Mouse (Mus musculus) CD4-positive, CD25-positive, alpha-beta regulatory T cell, adult 2 months (primary cell): ENCODE data around the gene Wwc2.

ENCODE experiments used
- DNase-seq: peaks from one replicate; pipeline ENCODE4 v3.0.0-alpha.2; 2012; ENCODE audit warnings: low read depth, low spot score

Gene Wwc2

GRCm38 (mm10) chr8:47905256-47905655 lies 85.5 kb downstream of the Wwc2 start:
- no peak for DNase-seq

GRCm38 (mm10) chr8:47904004-47904403 lies 86.7 kb downstream of the Wwc2 start:
- DNase-seq = no peak

DNA sequence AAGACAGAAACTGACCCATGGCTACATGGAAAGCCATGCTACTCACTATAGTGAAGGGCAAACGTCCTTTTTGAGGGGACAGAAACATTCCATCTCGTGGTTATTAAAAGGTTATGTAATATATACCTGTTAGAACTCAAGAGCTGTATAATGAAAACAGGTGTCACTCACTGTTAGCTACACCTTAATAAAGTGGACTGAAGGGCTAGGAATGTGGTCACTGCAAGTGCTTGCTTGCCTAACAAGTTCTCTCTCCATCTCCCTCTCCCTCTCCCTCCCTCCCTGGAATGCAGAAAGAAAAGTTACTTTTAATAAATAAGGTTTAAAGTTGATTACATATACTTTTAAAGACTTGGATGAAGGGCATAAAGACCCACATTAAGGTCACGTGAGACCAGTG lies 88.0 kb downstream of the Wwc2 start:
- no peak for DNase-seq

DNA sequence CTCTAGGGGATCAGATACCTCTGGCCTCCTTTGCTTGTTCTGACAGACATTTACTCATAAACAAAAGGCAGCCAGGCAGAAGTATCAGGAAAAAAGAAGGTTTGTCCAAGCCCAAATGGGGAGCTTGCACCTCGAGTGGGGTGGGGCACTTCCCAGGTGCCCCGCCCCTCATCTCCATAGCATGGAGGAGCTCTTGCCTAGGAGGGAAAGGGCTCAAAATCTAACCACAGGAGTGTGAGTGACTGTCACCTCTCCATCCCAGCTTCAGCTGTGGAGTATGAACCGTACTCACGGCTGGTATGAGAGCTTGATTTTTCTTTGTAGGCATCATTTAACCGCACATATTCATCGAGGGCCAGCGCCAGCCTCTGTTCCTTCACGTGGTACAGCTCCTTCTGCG lies 90.4 kb downstream of the Wwc2 start:
- DNase-seq = no peak

GRCm38 (mm10) chr8:47899891-47900290 lies 90.8 kb downstream of the Wwc2 start:
- no peak for DNase-seq

GRCm38 (mm10) chr8:47892419-47892818 lies 98.3 kb downstream of the Wwc2 start:
- no peak for DNase-seq

- no peak for DNase-seq
These were observed 99.1 kb downstream of the Wwc2 start for GRCm38 (mm10) chr8:47891641-47892040.

DNA sequence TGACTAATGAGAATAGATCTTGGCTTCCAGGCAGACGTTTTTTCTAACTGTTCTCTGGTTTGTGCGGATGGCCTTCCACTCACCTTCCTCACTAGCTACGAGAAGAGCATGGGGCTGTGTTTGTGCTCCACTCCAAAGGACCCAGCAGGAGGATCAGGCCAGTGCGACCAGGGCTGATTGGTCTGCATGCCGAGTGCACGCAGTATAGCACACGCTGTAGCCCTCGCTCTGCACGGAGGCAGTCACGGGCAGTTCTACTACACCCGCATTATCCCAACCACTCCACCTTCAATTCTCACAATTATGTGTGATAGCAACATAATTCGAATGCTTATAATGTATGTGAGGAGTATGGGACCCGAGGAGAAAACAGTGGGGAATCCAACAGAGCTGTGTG lies 99.9 kb downstream of the Wwc2 start:
- no peak for DNase-seq

- no peak for DNase-seq
These were observed 100.5 kb downstream of the Wwc2 start for GRCm38 (mm10) chr8:47889936-47890813.

DNA sequence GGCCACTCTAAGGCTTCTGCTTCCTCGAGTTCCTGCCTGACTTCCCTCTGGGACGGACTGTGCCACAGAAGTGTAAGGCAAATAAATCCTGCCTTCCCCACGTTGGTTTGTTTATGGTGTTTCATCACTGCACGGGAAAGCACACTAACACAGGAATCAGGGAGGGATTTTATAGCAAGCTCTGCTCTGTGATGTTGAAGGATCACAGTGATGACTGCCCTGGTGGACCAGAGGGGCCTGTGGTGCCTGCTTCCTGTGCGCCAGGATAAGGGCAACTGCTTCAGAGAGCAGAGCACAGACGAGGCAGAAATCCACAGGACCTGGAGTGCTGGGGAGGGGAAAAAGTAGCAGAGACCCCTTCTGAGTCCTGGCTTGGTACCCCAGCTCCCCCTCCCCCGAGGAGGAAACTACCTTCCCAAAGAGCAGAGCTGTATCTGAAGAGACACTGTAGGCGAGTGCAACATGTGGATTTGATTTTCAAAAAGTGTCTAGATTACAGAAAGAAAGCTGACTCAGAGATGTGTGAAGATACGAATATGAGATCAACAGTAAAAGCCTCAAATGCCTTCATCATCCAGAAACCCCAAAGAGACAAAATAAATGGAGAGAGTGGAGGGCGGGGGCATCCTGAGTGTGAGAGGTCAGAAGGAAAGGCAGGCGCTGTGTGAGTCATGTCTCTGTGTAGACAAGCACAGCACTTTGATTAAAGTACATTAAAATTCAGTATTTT lies 101.7 kb downstream of the Wwc2 start:
- no peak for DNase-seq

GRCm38 (mm10) chr8:47884306-47884705 lies 106.4 kb downstream of the Wwc2 start:
- DNase-seq = no peak

- no peak for DNase-seq
These were observed 107.0 kb downstream of the Wwc2 start for GRCm38 (mm10) chr8:47883739-47884138.

DNA sequence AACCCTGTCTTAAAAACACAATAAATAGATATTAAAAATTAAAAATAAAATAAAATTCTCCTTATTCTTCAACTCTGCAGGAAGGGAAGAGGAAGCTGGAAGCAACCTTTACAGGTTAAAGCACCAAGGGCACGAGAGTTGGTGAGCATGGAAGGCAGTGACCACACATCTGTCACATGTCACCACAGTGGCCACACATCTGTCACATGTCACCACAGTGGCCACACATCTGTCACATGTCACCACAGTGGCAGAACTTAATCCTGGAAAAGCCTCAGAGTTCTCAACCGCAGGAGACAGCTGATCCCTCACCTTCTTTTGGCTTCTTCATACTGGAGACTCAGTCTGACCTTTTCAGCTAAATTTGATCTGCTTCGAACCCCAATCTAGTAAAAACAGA lies 112.2 kb downstream of the Wwc2 start:
- no peak for DNase-seq

GRCm38 (mm10) chr8:47875865-47876264 lies 114.9 kb downstream of the Wwc2 start:
- no peak for DNase-seq

GRCm38 (mm10) chr8:47874497-47875178 lies 116.1 kb downstream of the Wwc2 start:
- no peak for DNase-seq

DNA sequence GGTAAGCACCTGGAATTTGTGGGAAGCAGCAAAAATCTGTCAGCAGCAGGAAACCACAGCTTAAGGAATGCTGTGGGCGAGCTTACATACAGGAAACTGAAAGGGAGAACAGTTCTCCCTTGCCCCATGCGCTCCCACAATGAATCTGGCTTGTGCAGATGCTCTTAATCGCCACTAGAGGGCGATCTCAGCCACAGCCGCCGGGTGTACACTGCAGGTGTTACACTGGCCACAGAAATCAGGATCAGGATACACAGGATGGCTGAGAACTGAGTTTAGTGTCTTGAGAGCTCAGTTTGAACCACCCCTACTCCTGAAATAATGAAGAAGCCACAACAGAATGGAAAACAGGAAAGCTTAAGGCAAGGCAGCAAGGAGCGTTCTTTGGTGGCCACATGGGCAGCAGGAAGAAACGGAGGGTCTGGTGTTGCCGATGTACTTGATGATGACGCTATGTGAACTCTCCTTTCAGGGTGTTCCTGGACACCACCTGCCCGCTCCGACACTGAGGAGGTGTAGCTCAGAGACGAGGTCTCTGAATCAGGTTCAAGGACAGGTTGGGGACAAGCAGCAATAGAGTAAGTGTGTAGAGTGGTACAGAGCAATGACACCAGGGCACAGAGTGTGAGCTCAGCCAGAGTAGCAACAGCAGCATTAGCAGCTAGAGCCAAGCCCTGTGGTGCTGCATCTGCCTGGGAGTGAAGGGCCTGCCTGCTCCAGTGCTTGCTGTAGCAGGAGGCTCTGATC lies 118.2 kb downstream of the Wwc2 start:
- DNase-seq = peak; percentile 31

DNA sequence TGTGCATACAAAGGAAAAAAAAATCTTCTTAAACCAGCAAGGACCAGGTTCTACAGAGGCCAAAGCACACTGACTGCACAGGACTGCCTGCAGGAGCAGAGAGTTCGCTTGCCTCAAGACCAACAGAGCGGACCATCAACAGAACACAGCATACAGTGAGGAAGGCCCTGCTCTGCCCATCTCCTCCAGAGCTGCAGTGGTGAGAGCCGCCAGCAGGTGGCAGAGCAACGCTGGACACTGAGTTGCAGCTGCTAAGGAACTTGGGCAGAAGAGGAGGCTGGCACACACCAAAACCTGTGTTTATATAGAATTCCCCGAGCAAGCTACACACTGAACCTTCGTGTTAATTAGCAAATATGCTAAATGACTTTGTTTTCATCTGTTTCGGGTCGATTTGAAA lies 123.7 kb downstream of the Wwc2 start:
- DNase-seq = peak; percentile 80

DNA sequence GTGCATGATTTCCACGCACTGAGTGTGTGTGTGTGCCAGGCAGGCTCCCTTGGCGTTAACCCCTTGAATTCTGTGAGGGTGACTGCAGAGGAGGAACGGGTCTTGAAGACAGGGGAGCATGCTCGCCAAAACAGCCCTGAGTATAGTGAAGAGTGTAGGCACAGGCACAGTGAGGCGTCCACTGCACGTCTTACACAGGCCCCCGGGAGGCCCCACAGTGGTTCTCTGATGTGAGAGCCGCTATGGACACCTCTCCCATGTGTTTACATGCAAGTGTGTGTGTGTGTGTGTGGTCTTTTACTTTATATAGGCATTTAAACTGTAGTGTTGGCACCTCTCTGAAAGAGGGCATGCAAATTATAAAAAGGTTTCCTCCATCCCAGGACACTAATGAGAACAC lies 124.2 kb downstream of the Wwc2 start:
- no peak for DNase-seq

DNA sequence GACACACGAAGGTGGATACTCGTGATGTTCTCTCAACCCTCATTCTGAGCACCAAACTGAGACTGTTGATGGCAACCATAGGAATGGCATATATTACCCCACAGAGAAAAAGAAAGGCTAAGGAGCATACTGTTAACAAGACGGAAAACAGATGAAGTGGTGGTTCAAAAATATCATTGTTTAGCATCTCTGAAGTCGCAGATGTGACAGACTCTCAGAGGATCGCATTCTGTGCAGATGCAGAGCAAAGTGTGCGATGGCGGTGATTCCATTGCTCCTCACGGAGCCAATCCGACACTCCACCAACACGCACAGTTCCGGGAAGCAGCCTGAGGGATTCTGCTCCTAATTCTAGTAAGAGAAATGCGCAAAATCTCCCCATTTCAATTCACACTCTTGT lies 131.5 kb downstream of the Wwc2 start:
- no peak for DNase-seq

DNA sequence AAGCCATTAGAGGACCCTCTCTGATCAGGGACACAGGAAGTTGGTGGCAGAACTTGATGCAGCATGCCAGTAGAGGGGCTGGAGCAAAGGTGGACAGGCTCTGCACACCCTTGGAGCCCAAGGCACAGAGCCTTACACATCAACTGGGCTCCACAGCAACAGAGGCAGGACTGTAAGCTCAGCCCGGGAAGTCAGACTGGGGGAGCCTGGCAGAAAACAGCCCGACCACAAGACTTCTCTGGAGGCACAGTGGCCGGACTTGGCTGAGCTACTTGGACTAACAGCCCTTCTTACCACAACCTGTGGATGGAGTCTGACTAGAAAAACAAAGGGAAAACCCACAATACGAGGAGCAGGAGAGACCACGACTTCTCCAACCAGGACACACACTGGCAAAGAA lies 137.4 kb downstream of the Wwc2 start:
- no peak for DNase-seq

DNA sequence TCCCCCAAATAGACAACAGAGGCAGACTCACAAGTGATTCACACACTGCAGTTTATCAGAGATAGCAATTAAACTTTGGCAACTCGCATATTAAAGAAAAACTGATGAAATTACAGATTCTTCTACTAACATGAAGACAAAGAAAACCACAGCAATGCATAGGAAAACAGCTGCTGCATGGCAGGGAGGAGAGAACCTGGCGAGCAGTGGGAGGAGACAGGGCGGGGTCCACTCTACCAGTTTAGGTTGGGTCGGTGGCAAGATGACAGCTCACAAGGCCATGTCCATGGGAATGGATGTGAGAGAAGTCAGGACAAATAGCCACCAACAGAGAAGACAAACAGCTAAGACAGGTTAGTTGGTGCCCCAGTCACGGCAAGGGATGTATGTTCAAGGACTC lies 138.0 kb downstream of the Wwc2 start:
- no peak for DNase-seq
